Mouse (Mus musculus) CH12.LX (cell line): Measurements from ENCODE around the gene Msl3l2.

Experiments
- CTCF ChIP-seq, 2 experiments: IDR thresholded peaks in 1 of 2; conservative IDR thresholded peaks in 1 of 2; 2 replicates each; pipeline ENCODE4 v1.5.1; 2011 to 2012; ENCODE audit warnings: low read depth in 2 of 2, low read length in 2 of 2, improper control_type of control experiment in 1 of 2, inconsistent platforms in 1 of 2, mild to moderate bottlenecking in 1 of 2, moderate library complexity in 1 of 2
- E2F4 ChIP-seq: IDR thresholded peaks from 2 replicates; pipeline ENCODE4 v1.6.1; 2011; ENCODE audit warnings: low read depth, low read length, improper control_type of control experiment; ENCODE audit not compliant: insufficient replicate concordance
- NRF1 ChIP-seq: IDR thresholded peaks from 2 replicates; pipeline ENCODE4 v1.6.1; 2014; ENCODE audit warnings: low read depth, mild to moderate bottlenecking, inconsistent platforms, low read length, improper control_type of control experiment, moderate library complexity
- PAX5 ChIP-seq: IDR thresholded peaks from 2 replicates; pipeline ENCODE4 v1.6.1; 2012; ENCODE audit warnings: low read length, inconsistent platforms, mixed read lengths
- POLR2A ChIP-seq: IDR thresholded peaks from 2 replicates; pipeline ENCODE4 v1.6.1; 2011; ENCODE audit warnings: low read depth, mild to moderate bottlenecking, improper control_type of control experiment, low read length
- TCF12 ChIP-seq: IDR thresholded peaks from 2 replicates; pipeline ENCODE4 v1.6.1; 2014; ENCODE audit warnings: low read depth, mild to moderate bottlenecking, inconsistent platforms, low read length, improper control_type of control experiment
- ZKSCAN1 ChIP-seq: IDR thresholded peaks from 2 replicates; pipeline ENCODE4 v1.6.1; 2012; ENCODE audit warnings: low read depth, inconsistent platforms, low read length, improper control_type of control experiment, borderline replicate concordance

GRCm38 (mm10) chr10:56115636-56116180 is 9.0 kb downstream of the Msl3l2 start:
- TF ChIP-seq TCF12 (no peak), ZKSCAN1 (no peak), NRF1 (no peak), CTCF (conservative IDR thresholded peaks at IDR 0.05 in 1 of 2, IDR thresholded peaks at IDR 0.05 in 1 of 2; ENCODE audit: low read depth in 2 of 2, low read length in 2 of 2) (no peak), POLR2A (no peak), PAX5 (no peak), E2F4 (no peak)
